Mouse (Mus musculus): Measurements from ENCODE around the gene Olfr427. TPM values are rescaled to one million over a fixed set of nuclear protein-coding genes. Genes with fewer than 3 reads are reported as not detected.

The Olfr427 gene
- polyA plus RNA-seq (2015; fragmentation: Nextera tagmentation; extraction: Ambion mirVana): not detected in 2 replicates

GRCm38 (mm10) chr1:174096591-174096990 lies at the start of gene Olfr427:
Olfr427 (plus strand) TSS chr1:174096891.

GRCm38 (mm10) chr1:174048893-174049292 lies 47.8 kb upstream of the Olfr427 start, which contains the start of gene Olfr432:
Olfr432 (plus strand) TSS chr1:174049205.

GRCm38 (mm10) chr1:174066305-174066704 lies 30.4 kb upstream of the Olfr427 start, which contains the start of gene Olfr430:
Olfr430 (plus strand) TSS chr1:174066605.

GRCm38 (mm10) chr1:174084031-174084430 lies 12.7 kb upstream of the Olfr427 start, which contains the start of gene Olfr429:
Olfr429 (plus strand) TSS chr1:174084331.

GRCm38 (mm10) chr1:174121062-174121461 lies 24.4 kb downstream of the Olfr427 start, which contains the start of gene Olfr231:
Olfr231 (minus strand) TSS chr1:174121162.

GRCm38 (mm10) chr1:174131217-174131616 lies 34.5 kb downstream of the Olfr427 start, which contains the start of gene Olfr424:
Olfr424 (plus strand) TSS chr1:174131517.

Other genes with a start within 250 kb of the Olfr427 start
- 1.8 and 3.7 TPM in 2 replicates for gene Ifi211, start 183.8 kb upstream of the Olfr427 start, polyA plus RNA-seq (2015; fragmentation: Nextera tagmentation; extraction: Ambion mirVana)
- 5.9 and 10.4 TPM in 2 replicates for gene Mndal, start 154.4 kb upstream of the Olfr427 start, polyA plus RNA-seq (2015; fragmentation: Nextera tagmentation; extraction: Ambion mirVana)
- gene Ifi203, start 154.2 kb upstream of the Olfr427 start, polyA plus RNA-seq (2015; fragmentation: Nextera tagmentation; extraction: Ambion mirVana): 4.5 and 5.0 TPM in 2 replicates
- 0.32 TPM in 1 of 2 replicates, not detected in the other for gene Ifi202b, start 114.1 kb upstream of the Olfr427 start, polyA plus RNA-seq (2015; fragmentation: Nextera tagmentation; extraction: Ambion mirVana)
- 0.53 and 1.0 TPM in 2 replicates for gene Ifi205, start 65.1 kb upstream of the Olfr427 start, polyA plus RNA-seq (2015; fragmentation: Nextera tagmentation; extraction: Ambion mirVana)
- gene Olfr433, start 56.2 kb upstream of the Olfr427 start, polyA plus RNA-seq (2015; fragmentation: Nextera tagmentation; extraction: Ambion mirVana): not detected in 2 replicates
- gene Olfr432, start 47.7 kb upstream of the Olfr427 start, polyA plus RNA-seq (2015; fragmentation: Nextera tagmentation; extraction: Ambion mirVana): not detected in 2 replicates
- not detected in 2 replicates for gene Olfr430, start 30.3 kb upstream of the Olfr427 start, polyA plus RNA-seq (2015; fragmentation: Nextera tagmentation; extraction: Ambion mirVana)
- gene Olfr429, start 12.6 kb upstream of the Olfr427 start, polyA plus RNA-seq (2015; fragmentation: Nextera tagmentation; extraction: Ambion mirVana): not detected in 2 replicates
- gene Olfr231, start 24.3 kb downstream of the Olfr427 start, polyA plus RNA-seq (2015; fragmentation: Nextera tagmentation; extraction: Ambion mirVana): not detected in 2 replicates
- gene Olfr424, start 34.6 kb downstream of the Olfr427 start, polyA plus RNA-seq (2015; fragmentation: Nextera tagmentation; extraction: Ambion mirVana): not detected in 2 replicates
- gene Olfr420, start 58.7 kb downstream of the Olfr427 start, polyA plus RNA-seq (2015; fragmentation: Nextera tagmentation; extraction: Ambion mirVana): not detected in 2 replicates
- 0.05 and 0.09 TPM in 2 replicates for gene Spta1, start 75.9 kb downstream of the Olfr427 start, polyA plus RNA-seq (2015; fragmentation: Nextera tagmentation; extraction: Ambion mirVana)
- not detected in 2 replicates for gene Olfr419, start 155.2 kb downstream of the Olfr427 start, polyA plus RNA-seq (2015; fragmentation: Nextera tagmentation; extraction: Ambion mirVana)
- not detected in 2 replicates for gene Mptx1, start 233.6 kb downstream of the Olfr427 start, polyA plus RNA-seq (2015; fragmentation: Nextera tagmentation; extraction: Ambion mirVana)

All from skeletal muscle tissue, postnatal 0 days (tissue).